8 mouse cellular contexts compared by ENCODE assay signal in genomic region chr2:3713682-3714361, GRCm38 (mm10).
A peak's percentile ranks its signal among the peaks of the same experiment; 100 is the strongest.
DNase-seq lines count a peak whose midpoint lies in the region; ATAC-seq and TF ChIP-seq lines count a peak whose summit lies in the region.

No protein-coding gene starts in this region.

- H3K4me3 ChIP-seq in heart, adult 2 months = peak overlapping the region; percentile 84
- peak overlapping the region; percentile 82 for H3K4me3 ChIP-seq in kidney, embryonic 15.5 days (replicated peaks)

- H3K4me1 ChIP-seq in heart, adult 2 months (ENCODE audit: control insufficient read depth, insufficient read depth, low read length) = no peaks in the 10 kb centered on the region; the same call in 1 of the 2 replicates
- H3K4me1 ChIP-seq in kidney, embryonic 15.5 days = peaks cover 49% of the 10 kb centered on the region

- no peaks in the 10 kb centered on the region for H3K27me3 ChIP-seq in heart, adult 2 months (ENCODE audit: control insufficient read depth, insufficient read depth, low read length)
- H3K27me3 ChIP-seq in kidney, embryonic 15.5 days = no peaks in the 10 kb centered on the region

- no peaks in the 10 kb centered on the region for H3K36me3 ChIP-seq in heart, adult 2 months (ENCODE audit: control insufficient read depth, insufficient read depth, low read length)
- no peaks in the 10 kb centered on the region for H3K36me3 ChIP-seq in kidney, embryonic 15.5 days

- H3K27ac ChIP-seq in heart, adult 2 months = peak overlapping the region; percentile 67
- peak overlapping the region; percentile 81 for H3K27ac ChIP-seq in kidney, embryonic 15.5 days

- peak; percentile 71; the same call in 1 of the 2 replicates for ATAC-seq in kidney, embryonic 15.5 days (replicated peaks; ENCODE audit: low FRiP score)

- no peak for TF ChIP-seq EP300 in heart, adult 2 months (IDR thresholded peaks at IDR 0.05; ENCODE audit: insufficient read depth, low read depth, low read length)

- peak overlapping the region; percentile 76 for H3K9ac ChIP-seq in heart, adult 2 months (ENCODE audit: low read depth, low read length)
- peak overlapping the region; percentile 97 for H3K9ac ChIP-seq in kidney, embryonic 15.5 days

- peak; percentile 48 for DNase-seq in left cerebral cortex, postnatal 4 days
- no peak for DNase-seq in left cerebral cortex, adult 18-20 months (ENCODE audit: low spot score in 2 of 2)
- peak; percentile 62 to 68 for DNase-seq in cerebellum, postnatal 10 days
- peak; percentile 47 to 62 for DNase-seq in heart, adult 2 months
- DNase-seq in lung, postnatal 4 days = peak; percentile 60 to 64
- peak; percentile 54 to 57 for DNase-seq in spleen, adult 18-20 months
- DNase-seq in layer of hippocampus, adult 8-10 months (ENCODE audit: low spot score in 2 of 2) = no peak

- no peak for TF ChIP-seq POLR2A in heart, adult 2 months (IDR thresholded peaks at IDR 0.05; ENCODE audit: insufficient read depth, low read depth, low read length)

- 2% methylated on average over 38 of the region's 38 CpGs for WGBS in heart, adult 2 months
- 2% methylated on average over 38 of the region's 38 CpGs for WGBS in kidney, embryonic 15.5 days

- H3K79me2 ChIP-seq in heart, adult 2 months (replicated peaks; ENCODE audit: control insufficient read depth, insufficient read depth, low read length) = 0 out of 2 replicates have a peak, but pooled peaks cover 2% of the 10 kb centered on the region

- intact Hi-C loops in left cerebral cortex, postnatal 4 days (cut with DNase I) = no loop called here
- intact Hi-C loops in heart, adult 2 months (cut with DNase I) = loop anchor here (5.0 kb wide), 1 partner anchor 53 kb away; no protein-coding TSS in a partner anchor

- H3K4me2 ChIP-seq in kidney, embryonic 15.5 days = peak overlapping the region; percentile 80

- TF ChIP-seq CTCF in heart, adult 2 months (IDR thresholded peaks at IDR 0.05) = no peak

- no peaks in the 10 kb centered on the region for H3K9me3 ChIP-seq in kidney, embryonic 15.5 days (replicated peaks)

Comparison
In these comparisons a context has a peak if more than half of its experiments do, and no peak if none do; other contexts are left out.
1. DNase-seq: peak in left cerebral cortex, postnatal 4 days (single experiment), cerebellum, postnatal 10 days (2 of 2), heart, adult 2 months (2 of 2), lung, postnatal 4 days (2 of 2) and spleen, adult 18-20 months (2 of 2); none in left cerebral cortex, adult 18-20 months (0 of 2) and layer of hippocampus, adult 8-10 months (0 of 2).